Mouse (Mus musculus): ENCODE data around the gene Map4k5. TPM values are rescaled to one million over a fixed set of nuclear protein-coding genes. Genes with fewer than 3 reads are reported as not detected.

Gene Map4k5
- polyA plus RNA-seq, 1 experiment from 2014 or later = 46.8 TPM

DNA sequence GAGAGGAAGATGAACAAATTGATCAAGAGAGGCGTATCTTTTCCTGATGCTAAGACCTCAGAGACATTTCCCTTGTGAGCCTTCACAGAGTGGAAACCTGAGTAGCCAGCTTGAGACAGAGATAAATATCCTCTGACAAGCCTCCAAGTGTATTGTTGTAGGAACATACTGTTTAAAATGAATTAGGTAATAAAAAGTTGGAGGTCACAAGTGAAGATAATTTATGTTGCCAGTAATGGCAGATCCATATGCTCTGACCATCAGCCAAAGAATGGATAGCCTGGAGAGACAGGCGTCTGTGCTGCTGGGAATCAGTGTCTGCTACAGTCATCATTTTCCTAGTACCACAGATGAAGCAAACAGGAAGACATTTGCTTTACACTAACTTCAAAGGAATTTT, 2.0 kb upstream of the Map4k5 start:
- DNase-seq (ENCODE audit: low spot score) = no peak
- H3K36me3 ChIP-seq (replicated peaks; ENCODE audit: control insufficient read depth, insufficient read depth, low read depth, low read length) = no peaks in the 10 kb centered on the region
- WGBS = 68% methylated on average over 2 of the region's 2 CpGs
- no peaks in the 10 kb centered on the region for H3K9me3 ChIP-seq (replicated peaks; ENCODE audit: control insufficient read depth, low read length)
- no peak overlapping the region for H3K4me2 ChIP-seq (ENCODE audit: low read depth, low read length)
- H3K4me1 ChIP-seq (ENCODE audit: control insufficient read depth, insufficient read depth, low read length) = no peaks in the 10 kb centered on the region
- no peak overlapping the region for H3K9ac ChIP-seq (replicated peaks; ENCODE audit: low read length)
- H3K4me3 ChIP-seq (ENCODE audit: low read depth, low read length) = no peak overlapping the region
- H3K27me3 ChIP-seq (ENCODE audit: control insufficient read depth, insufficient read depth, low read length) = no peaks in the 10 kb centered on the region
- no peak overlapping the region for H3K27ac ChIP-seq (replicated peaks; ENCODE audit: low read depth, low read length)
- ATAC-seq (replicated peaks; ENCODE audit: insufficient number of reproducible peaks, low FRiP score, low TSS enrichment, low read depth) = no peak

DNA sequence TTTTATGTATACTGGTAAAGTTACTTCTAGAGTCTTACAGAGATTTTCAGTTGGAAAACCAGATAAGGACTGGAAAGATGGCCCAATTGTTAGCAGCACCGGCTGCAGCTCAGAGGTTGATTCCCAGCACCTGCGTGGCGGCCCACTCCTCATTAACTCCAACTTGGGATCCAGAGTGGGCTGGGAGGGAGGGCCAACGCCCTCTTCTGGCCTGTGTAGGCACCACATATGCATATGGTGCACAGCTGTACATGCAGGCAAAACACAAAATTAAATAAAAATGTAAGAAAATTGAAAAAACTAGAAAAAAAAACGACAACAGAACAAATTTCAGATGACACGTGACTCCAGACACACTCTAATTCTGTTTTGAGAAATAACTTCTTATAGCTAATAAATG, 927 bp upstream of the Map4k5 start:
- Histone ChIP-seq H3K4me3 (ENCODE audit: low read depth, low read length) (no peak overlapping the region), H3K9ac (replicated peaks; ENCODE audit: low read length) (no peak overlapping the region), H3K4me2 (ENCODE audit: low read depth, low read length) (no peak overlapping the region), H3K9me3 (replicated peaks; ENCODE audit: control insufficient read depth, low read length) (no peaks in the 10 kb centered on the region), H3K36me3 (replicated peaks; ENCODE audit: control insufficient read depth, insufficient read depth, low read depth, low read length) (no peaks in the 10 kb centered on the region), H3K27ac (replicated peaks; ENCODE audit: low read depth, low read length) (no peak overlapping the region), H3K4me1 (ENCODE audit: control insufficient read depth, insufficient read depth, low read length) (no peaks in the 10 kb centered on the region), H3K27me3 (ENCODE audit: control insufficient read depth, insufficient read depth, low read length) (no peaks in the 10 kb centered on the region)
- DNase-seq (ENCODE audit: low spot score) = no peak
- 62% methylated on average over 6 of the region's 6 CpGs for WGBS
- ATAC-seq (replicated peaks; ENCODE audit: insufficient number of reproducible peaks, low FRiP score, low TSS enrichment, low read depth) = no peak

DNA sequence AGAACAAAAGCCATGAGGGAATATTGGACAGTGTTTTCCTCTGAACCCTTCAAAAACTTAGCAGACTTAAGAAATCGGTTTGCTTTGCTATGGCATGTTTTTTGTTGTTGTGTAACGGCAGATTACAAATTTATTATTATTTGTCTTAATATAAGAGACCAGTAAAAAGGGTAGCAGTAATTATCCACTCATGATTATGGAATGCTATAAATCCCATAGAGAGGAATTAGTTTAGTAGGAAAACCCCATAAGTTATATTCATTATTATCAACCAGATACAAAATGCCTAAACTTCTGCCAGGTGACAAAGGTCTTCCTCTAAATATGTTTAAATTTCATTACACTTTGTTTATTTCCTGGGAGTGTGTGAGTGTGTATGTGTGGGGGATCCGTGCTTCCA, 1.3 kb downstream of the Map4k5 start:
- DNase-seq (ENCODE audit: low spot score) (no peak), ATAC-seq (replicated peaks; ENCODE audit: insufficient number of reproducible peaks, low FRiP score, low TSS enrichment, low read depth) (no peak)
- Histone ChIP-seq H3K27me3 (ENCODE audit: control insufficient read depth, insufficient read depth, low read length) (no peaks in the 10 kb centered on the region), H3K4me1 (ENCODE audit: control insufficient read depth, insufficient read depth, low read length) (no peaks in the 10 kb centered on the region), H3K4me3 (ENCODE audit: low read depth, low read length) (peak overlapping the region; percentile 93), H3K36me3 (replicated peaks; ENCODE audit: control insufficient read depth, insufficient read depth, low read depth, low read length) (no peaks in the 10 kb centered on the region), H3K27ac (replicated peaks; ENCODE audit: low read depth, low read length) (no peak overlapping the region; the same call in 1 of the 2 replicates), H3K9me3 (replicated peaks; ENCODE audit: control insufficient read depth, low read length) (no peaks in the 10 kb centered on the region), H3K4me2 (ENCODE audit: low read depth, low read length) (peak overlapping the region; percentile 56), H3K9ac (replicated peaks; ENCODE audit: low read length) (peak overlapping the region; percentile 89)
- 49% methylated on average over 3 of the region's 3 CpGs for WGBS

DNA sequence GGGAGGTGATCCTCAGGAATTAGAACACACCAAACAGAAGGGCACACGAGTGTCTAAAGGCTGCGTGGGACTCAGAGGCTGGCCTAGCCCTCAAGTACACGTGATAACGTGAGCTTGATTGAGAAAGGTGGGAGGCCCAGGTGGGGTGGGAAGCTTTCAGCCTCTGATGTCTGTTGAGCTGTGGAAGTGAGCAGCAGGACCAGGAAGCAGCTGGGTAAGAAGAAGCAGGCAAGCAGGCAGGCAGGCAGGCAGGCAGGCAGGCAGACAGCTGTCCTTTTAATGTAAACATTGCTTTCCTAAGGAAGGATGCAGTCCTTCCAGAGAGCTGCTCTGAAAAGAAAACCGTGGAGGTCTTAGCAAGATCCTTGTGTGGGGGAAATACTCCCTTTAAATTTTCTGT, 2.5 kb downstream of the Map4k5 start:
- 23% methylated on average over 5 of the region's 5 CpGs for WGBS
- H3K4me3 ChIP-seq (ENCODE audit: low read depth, low read length) = 0 out of 2 replicates have a peak overlapping the region, but pooled peaks have one; percentile 4
- no peak for DNase-seq (ENCODE audit: low spot score)
- no peaks in the 10 kb centered on the region for H3K9me3 ChIP-seq (replicated peaks; ENCODE audit: control insufficient read depth, low read length)
- no peak for ATAC-seq (replicated peaks; ENCODE audit: insufficient number of reproducible peaks, low FRiP score, low TSS enrichment, low read depth)
- no peak overlapping the region; the same call in 1 of the 2 replicates for H3K27ac ChIP-seq (replicated peaks; ENCODE audit: low read depth, low read length)
- H3K4me2 ChIP-seq (ENCODE audit: low read depth, low read length) = no peak overlapping the region; the same call in 1 of the 2 replicates
- H3K27me3 ChIP-seq (ENCODE audit: control insufficient read depth, insufficient read depth, low read length) = no peaks in the 10 kb centered on the region
- no peaks in the 10 kb centered on the region for H3K4me1 ChIP-seq (ENCODE audit: control insufficient read depth, insufficient read depth, low read length)
- H3K36me3 ChIP-seq (replicated peaks; ENCODE audit: control insufficient read depth, insufficient read depth, low read depth, low read length) = no peaks in the 10 kb centered on the region
- H3K9ac ChIP-seq (replicated peaks; ENCODE audit: low read length) = no peak overlapping the region

DNA sequence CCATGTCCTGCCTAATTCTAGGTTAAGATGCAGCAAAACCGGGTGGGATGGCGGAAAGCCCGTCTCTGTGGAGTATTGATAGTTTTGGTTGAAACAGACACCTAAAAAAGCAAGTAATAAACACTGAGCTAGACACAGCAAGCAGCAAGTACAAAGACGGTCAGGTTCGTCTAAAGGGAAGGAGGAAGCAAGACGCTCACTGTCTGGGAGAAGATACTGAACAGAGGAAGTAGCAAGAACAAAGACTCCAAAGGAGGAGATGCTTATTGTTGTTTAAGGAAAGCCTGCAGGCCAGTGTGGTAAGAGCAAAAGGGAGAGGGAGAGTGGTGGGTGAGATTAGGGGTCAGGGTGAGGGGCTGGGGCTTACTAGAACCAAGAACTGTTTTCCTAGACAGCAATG, 2.9 kb downstream of the Map4k5 start:
- H3K27ac ChIP-seq (replicated peaks; ENCODE audit: low read depth, low read length) = no peak overlapping the region; the same call in 1 of the 2 replicates
- H3K4me1 ChIP-seq (ENCODE audit: control insufficient read depth, insufficient read depth, low read length) = no peaks in the 10 kb centered on the region
- no peaks in the 10 kb centered on the region for H3K27me3 ChIP-seq (ENCODE audit: control insufficient read depth, insufficient read depth, low read length)
- ATAC-seq (replicated peaks; ENCODE audit: insufficient number of reproducible peaks, low FRiP score, low TSS enrichment, low read depth) (no peak), DNase-seq (ENCODE audit: low spot score) (no peak)
- H3K4me3 ChIP-seq (ENCODE audit: low read depth, low read length) = no peak overlapping the region
- H3K9ac ChIP-seq (replicated peaks; ENCODE audit: low read length) = no peak overlapping the region; the same call in 1 of the 2 replicates
- 57% methylated on average over 6 of the region's 6 CpGs for WGBS
- no peak overlapping the region for H3K4me2 ChIP-seq (ENCODE audit: low read depth, low read length)
- no peaks in the 10 kb centered on the region for H3K9me3 ChIP-seq (replicated peaks; ENCODE audit: control insufficient read depth, low read length)
- no peaks in the 10 kb centered on the region for H3K36me3 ChIP-seq (replicated peaks; ENCODE audit: control insufficient read depth, insufficient read depth, low read depth, low read length)

DNA sequence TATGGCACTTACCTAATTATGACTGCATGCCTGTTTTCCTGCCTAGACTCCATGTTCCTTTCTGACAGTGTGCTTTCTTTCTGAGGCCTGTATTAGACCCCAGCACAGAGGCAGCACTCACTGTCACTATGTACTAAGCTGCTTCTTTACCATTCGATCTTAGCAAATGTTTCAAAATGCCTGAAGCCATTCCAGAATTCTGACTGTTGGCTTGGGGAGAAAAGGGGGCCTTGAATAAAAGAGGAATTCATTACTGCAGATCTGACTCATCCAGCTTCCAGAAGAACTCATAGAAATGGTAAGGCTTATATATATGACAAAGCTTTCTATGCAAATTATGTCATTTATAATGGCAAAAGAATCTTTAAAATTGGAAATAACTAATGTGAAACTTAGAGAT, 4.7 kb downstream of the Map4k5 start:
- WGBS = 60% methylated on average over 1 of the region's 1 CpGs
- H3K36me3 ChIP-seq (replicated peaks; ENCODE audit: control insufficient read depth, insufficient read depth, low read depth, low read length) = no peaks in the 10 kb centered on the region
- no peak overlapping the region for H3K9ac ChIP-seq (replicated peaks; ENCODE audit: low read length)
- no peak overlapping the region for H3K27ac ChIP-seq (replicated peaks; ENCODE audit: low read depth, low read length)
- no peak for ATAC-seq (replicated peaks; ENCODE audit: insufficient number of reproducible peaks, low FRiP score, low TSS enrichment, low read depth)
- H3K4me1 ChIP-seq (ENCODE audit: control insufficient read depth, insufficient read depth, low read length) = no peaks in the 10 kb centered on the region
- H3K4me3 ChIP-seq (ENCODE audit: low read depth, low read length) = no peak overlapping the region
- no peaks in the 10 kb centered on the region for H3K27me3 ChIP-seq (ENCODE audit: control insufficient read depth, insufficient read depth, low read length)
- DNase-seq (ENCODE audit: low spot score) = no peak
- H3K4me2 ChIP-seq (ENCODE audit: low read depth, low read length) = no peak overlapping the region
- no peaks in the 10 kb centered on the region for H3K9me3 ChIP-seq (replicated peaks; ENCODE audit: control insufficient read depth, low read length)

DNA sequence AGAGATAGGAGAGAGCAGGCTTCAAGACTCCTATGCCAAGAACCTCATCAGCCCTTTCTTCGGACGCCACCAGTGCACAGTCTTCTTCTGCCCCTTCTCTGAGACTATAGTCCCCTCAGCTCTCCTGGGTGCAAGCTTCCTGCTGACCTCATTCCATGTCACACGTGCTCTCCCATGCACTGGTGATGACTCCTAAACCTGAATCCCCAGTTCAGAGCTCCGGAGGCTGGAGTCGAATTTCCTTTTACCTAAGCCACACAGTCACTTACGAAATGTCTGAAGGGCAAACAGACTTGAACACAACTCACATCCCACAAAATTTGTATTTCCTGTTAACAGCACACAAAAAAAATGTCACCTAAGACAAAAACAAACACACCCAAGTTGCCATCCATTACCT, 5.2 kb downstream of the Map4k5 start:
- H3K36me3 ChIP-seq (replicated peaks; ENCODE audit: control insufficient read depth, insufficient read depth, low read depth, low read length) = no peaks in the 10 kb centered on the region
- WGBS = 79% methylated on average over 6 of the region's 6 CpGs
- no peak overlapping the region for H3K27ac ChIP-seq (replicated peaks; ENCODE audit: low read depth, low read length)
- DNase-seq (ENCODE audit: low spot score) (no peak), ATAC-seq (replicated peaks; ENCODE audit: insufficient number of reproducible peaks, low FRiP score, low TSS enrichment, low read depth) (no peak)
- no peak overlapping the region for H3K9ac ChIP-seq (replicated peaks; ENCODE audit: low read length)
- no peak overlapping the region for H3K4me2 ChIP-seq (ENCODE audit: low read depth, low read length)
- H3K9me3 ChIP-seq (replicated peaks; ENCODE audit: control insufficient read depth, low read length) = no peaks in the 10 kb centered on the region
- H3K4me3 ChIP-seq (ENCODE audit: low read depth, low read length) = no peak overlapping the region
- no peaks in the 10 kb centered on the region for H3K27me3 ChIP-seq (ENCODE audit: control insufficient read depth, insufficient read depth, low read length)
- H3K4me1 ChIP-seq (ENCODE audit: control insufficient read depth, insufficient read depth, low read length) = no peaks in the 10 kb centered on the region

DNA sequence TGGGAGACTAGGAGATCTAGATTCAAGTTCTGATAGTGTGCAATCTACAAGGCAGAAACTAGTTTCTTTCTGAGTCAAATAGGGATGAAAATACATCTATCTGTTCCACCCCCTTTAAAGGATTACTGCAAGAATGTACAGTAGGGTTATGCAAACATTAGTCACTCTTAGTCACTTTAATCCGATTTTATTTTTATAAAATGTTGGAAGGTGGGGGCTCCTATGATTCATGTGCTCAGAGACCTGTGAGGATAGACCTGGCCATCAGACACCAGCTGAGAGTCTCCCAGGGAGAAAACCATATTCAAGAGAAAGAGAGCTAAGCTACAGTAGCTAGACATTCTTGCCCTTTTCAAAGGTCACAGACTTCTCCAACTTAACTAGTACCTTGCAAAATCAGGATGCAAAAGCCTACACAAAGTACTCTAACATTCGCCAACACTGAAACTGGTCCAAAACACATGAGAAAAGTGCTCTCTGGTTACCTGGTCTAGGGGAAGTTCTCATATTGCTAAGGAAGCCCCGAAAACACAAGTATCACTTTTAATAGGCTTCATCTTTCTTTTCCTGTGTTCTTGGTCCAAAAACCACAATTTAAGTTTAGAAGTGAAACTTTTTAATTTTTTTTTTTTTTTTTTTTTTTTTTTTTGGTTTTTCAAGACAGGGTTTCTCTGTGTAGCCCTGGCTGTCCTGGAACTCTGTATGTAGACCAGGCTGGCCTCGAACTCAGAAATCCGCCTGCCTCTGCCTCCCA, 7.7 kb downstream of the Map4k5 start:
- no peak overlapping the region for H3K9ac ChIP-seq (replicated peaks; ENCODE audit: low read length)
- no peak for ATAC-seq (replicated peaks; ENCODE audit: insufficient number of reproducible peaks, low FRiP score, low TSS enrichment, low read depth)
- WGBS = 91% methylated on average over 5 of the region's 5 CpGs
- H3K4me3 ChIP-seq (ENCODE audit: low read depth, low read length) = no peak overlapping the region
- H3K27ac ChIP-seq (replicated peaks; ENCODE audit: low read depth, low read length) = no peak overlapping the region
- H3K4me2 ChIP-seq (ENCODE audit: low read depth, low read length) = no peak overlapping the region
- no peaks in the 10 kb centered on the region for H3K27me3 ChIP-seq (ENCODE audit: control insufficient read depth, insufficient read depth, low read length)
- peaks cover 2% of the 10 kb centered on the region; the same call in 1 of the 2 replicates for H3K4me1 ChIP-seq (ENCODE audit: control insufficient read depth, insufficient read depth, low read length)
- no peaks in the 10 kb centered on the region for H3K9me3 ChIP-seq (replicated peaks; ENCODE audit: control insufficient read depth, low read length)
- no peaks in the 10 kb centered on the region for H3K36me3 ChIP-seq (replicated peaks; ENCODE audit: control insufficient read depth, insufficient read depth, low read depth, low read length)
- DNase-seq (ENCODE audit: low spot score) = no peak
